Mouse (Mus musculus) MEL (cell line): ENCODE results near the gene Dgke. TPM values are rescaled to one million over a fixed set of nuclear protein-coding genes. Genes with fewer than 3 reads are reported as not detected.
"Not testable (repeated sequence)": the region's sequence is repeated elsewhere in the genome, so short reads cannot be mapped to it uniquely, and the experiment has no call there.

Experiments
- DNase-seq: peaks from one replicate; pipeline ENCODE4 v3.0.0; 2011; ENCODE audit warnings: low read depth, low spot score
- H3K27ac ChIP-seq: 2 replicates; pipeline ENCODE4 v1.5.1; 2012; ENCODE audit warnings: low read depth, mild to moderate bottlenecking, control low read depth, low read length, moderate library complexity; ENCODE audit not compliant: control insufficient read depth
- H3K27me3 ChIP-seq, 2 experiments: fragments of 150-350 bp in 1 of 2; sonication (generic) in 1 of 2; 2 replicates each; pipeline ENCODE4 v1.6.1; 2012; ENCODE audit warnings: low read length in 2 of 2, mild to moderate bottlenecking in 2 of 2, improper control_type of control experiment in 1 of 2, moderate library complexity in 1 of 2; ENCODE audit not compliant: insufficient read depth in 2 of 2, control insufficient read depth in 1 of 2
- H3K36me3 ChIP-seq, 2 experiments: 2 replicates each; pipeline ENCODE4 v1.6.1; 2012 to 2014; ENCODE audit warnings: low read length in 2 of 2, improper control_type of control experiment in 1 of 2, inconsistent platforms in 1 of 2, mild to moderate bottlenecking in 1 of 2; ENCODE audit not compliant: insufficient read depth in 2 of 2, control insufficient read depth in 1 of 2
- H3K4me1 ChIP-seq, 2 experiments: fragments of 150-350 bp in 1 of 2; sonication (generic) in 1 of 2; 2 replicates each; pipeline ENCODE4 v1.6.1; 2012; ENCODE audit warnings: low read length in 2 of 2, improper control_type of control experiment in 1 of 2, mild to moderate bottlenecking in 1 of 2; ENCODE audit not compliant: insufficient read depth in 2 of 2, control insufficient read depth in 1 of 2
- H3K4me3 ChIP-seq, 2 experiments: fragments of 150-350 bp in 1 of 2; sonication (generic) in 1 of 2; 2 replicates each; pipeline ENCODE4 v1.5.1; 2012; ENCODE audit warnings: low read depth in 2 of 2, low read length in 2 of 2, mild to moderate bottlenecking in 2 of 2, moderate library complexity in 2 of 2, control low read depth in 1 of 2, improper control_type of control experiment in 1 of 2; ENCODE audit not compliant: control insufficient read depth in 1 of 2, insufficient read depth in 1 of 2
- H3K79me2 ChIP-seq: 2 replicates; pipeline ENCODE4 v1.6.1; 2012; ENCODE audit warnings: mild to moderate bottlenecking, low read length, moderate library complexity; ENCODE audit not compliant: control insufficient read depth, poor library complexity, insufficient read depth
- H3K9ac ChIP-seq: 2 replicates; pipeline ENCODE4 v1.6.1; 2012; ENCODE audit warnings: low read depth, mild to moderate bottlenecking, control low read depth, low read length, moderate library complexity; ENCODE audit not compliant: control insufficient read depth, poor library complexity, severe bottlenecking
- H3K9me3 ChIP-seq: fragments of 150-350 bp; sonication (generic); replicated peaks from 2 replicates; pipeline ENCODE4 v1.6.1; 2012; ENCODE audit warnings: mild to moderate bottlenecking, low read length, improper control_type of control experiment, moderate library complexity; ENCODE audit not compliant: insufficient read depth
- BHLHE40 ChIP-seq: IDR thresholded peaks from 2 replicates; pipeline ENCODE4 v1.6.1; 2012; ENCODE audit warnings: low read depth, mild to moderate bottlenecking, inconsistent platforms, low read length, improper control_type of control experiment, borderline replicate concordance
- CHD2 ChIP-seq: IDR thresholded peaks from 2 replicates; pipeline ENCODE4 v1.6.1; 2011; ENCODE audit warnings: low read length, improper control_type of control experiment
- CTCF ChIP-seq, 3 experiments: IDR thresholded peaks in 2 of 3; conservative IDR thresholded peaks in 1 of 3; 2 replicates each; pipeline ENCODE4 v1.5.1; 2011 to 2012; ENCODE audit warnings: low read length in 3 of 3, low read depth in 2 of 3, mild to moderate bottlenecking in 2 of 3, improper control_type of control experiment in 1 of 3, inconsistent platforms in 1 of 3, mixed read lengths in 1 of 3, moderate library complexity in 1 of 3; ENCODE audit not compliant: control insufficient read depth in 1 of 3, insufficient read depth in 1 of 3, poor library complexity in 1 of 3, severe bottlenecking in 1 of 3
- EP300 ChIP-seq, 2 experiments: IDR thresholded peaks; 2 replicates each; pipeline ENCODE4 v1.6.1; 2011; ENCODE audit warnings: improper control_type of control experiment in 2 of 2, low read length in 2 of 2, low read depth in 1 of 2, mild to moderate bottlenecking in 1 of 2
- ETS1 ChIP-seq: IDR thresholded peaks from 2 replicates; pipeline ENCODE4 v1.6.1; 2012; ENCODE audit warnings: low read depth, mild to moderate bottlenecking, inconsistent platforms, low read length, improper control_type of control experiment, moderate library complexity
- GATA1 ChIP-seq: IDR thresholded peaks from 2 replicates; pipeline ENCODE4 v1.6.1; 2011; ENCODE audit warnings: low read depth, low read length, improper control_type of control experiment
- HCFC1 ChIP-seq: IDR thresholded peaks from 2 replicates; pipeline ENCODE4 v1.6.1; 2012; ENCODE audit warnings: low read depth, mild to moderate bottlenecking, inconsistent platforms, low read length, improper control_type of control experiment, moderate library complexity
- JUND ChIP-seq: IDR thresholded peaks from 2 replicates; pipeline ENCODE4 v1.6.1; 2011; ENCODE audit warnings: low read depth, mild to moderate bottlenecking, improper control_type of control experiment, low read length
- KAT2A ChIP-seq: conservative IDR thresholded peaks from 2 replicates; pipeline ENCODE4 v1.6.1; 2012; ENCODE audit warnings: low read depth, low read length, improper control_type of control experiment, inconsistent platforms
- MAX ChIP-seq: IDR thresholded peaks from 2 replicates; pipeline ENCODE4 v1.6.1; 2011; ENCODE audit warnings: low read length, improper control_type of control experiment
- MAZ ChIP-seq: IDR thresholded peaks from 2 replicates; pipeline ENCODE4 v1.6.1; 2012; ENCODE audit warnings: low read depth, mild to moderate bottlenecking, inconsistent platforms, low read length, improper control_type of control experiment
- MEF2A ChIP-seq: IDR thresholded peaks from 2 replicates; pipeline ENCODE4 v1.6.1; 2014; ENCODE audit warnings: low read depth, mild to moderate bottlenecking, inconsistent platforms, low read length, improper control_type of control experiment; ENCODE audit not compliant: poor library complexity, insufficient replicate concordance, severe bottlenecking; ENCODE audit errors: extremely low read depth
- MXI1 ChIP-seq: IDR thresholded peaks from 2 replicates; pipeline ENCODE4 v1.6.1; 2011; ENCODE audit warnings: mild to moderate bottlenecking, low read depth, low read length, improper control_type of control experiment
- MYB ChIP-seq: IDR thresholded peaks from 2 replicates; pipeline ENCODE4 v1.6.1; 2011; ENCODE audit warnings: mild to moderate bottlenecking, low read depth, low read length, improper control_type of control experiment
- MYC ChIP-seq: IDR thresholded peaks from 2 replicates; pipeline ENCODE4 v1.6.1; 2011; ENCODE audit warnings: low read depth, mild to moderate bottlenecking, low read length, improper control_type of control experiment, moderate library complexity
- NELFE ChIP-seq: IDR thresholded peaks from 2 replicates; pipeline ENCODE4 v1.6.1; 2011; ENCODE audit warnings: low read depth, low read length, improper control_type of control experiment
- NRF1 ChIP-seq: IDR thresholded peaks from 2 replicates; pipeline ENCODE4 v1.6.1; 2014; ENCODE audit warnings: low read depth, mild to moderate bottlenecking, inconsistent platforms, low read length, improper control_type of control experiment, moderate library complexity; ENCODE audit not compliant: poor library complexity, insufficient read depth, severe bottlenecking
- POLR2A ChIP-seq, 2 experiments: IDR thresholded peaks; 2 replicates each; pipeline ENCODE4 v1.6.1; 2011 to 2012; ENCODE audit warnings: low read length in 2 of 2, mild to moderate bottlenecking in 2 of 2, control low read depth in 1 of 2, improper control_type of control experiment in 1 of 2, low read depth in 1 of 2, moderate library complexity in 1 of 2; ENCODE audit not compliant: control insufficient read depth in 1 of 2, insufficient read depth in 1 of 2, poor library complexity in 1 of 2
- POLR2AphosphoS2 ChIP-seq: IDR thresholded peaks from 2 replicates; pipeline ENCODE4 v1.6.1; 2011; ENCODE audit warnings: low read length, improper control_type of control experiment
- POLR2AphosphoS5 ChIP-seq: IDR thresholded peaks from 2 replicates; pipeline ENCODE4 v1.6.1; 2012; ENCODE audit warnings: low read depth, borderline replicate concordance, mild to moderate bottlenecking, inconsistent platforms, low read length, moderate library complexity, mixed read lengths
- RAD21 ChIP-seq: IDR thresholded peaks from 2 replicates; pipeline ENCODE4 v1.6.1; 2011; ENCODE audit warnings: mild to moderate bottlenecking, low read depth, low read length, improper control_type of control experiment
- RCOR1 ChIP-seq: IDR thresholded peaks from 2 replicates; pipeline ENCODE4 v1.6.1; 2012; ENCODE audit warnings: low read depth, mild to moderate bottlenecking, inconsistent platforms, low read length, improper control_type of control experiment
- SIN3A ChIP-seq: IDR thresholded peaks from 2 replicates; pipeline ENCODE4 v1.6.1; 2012; ENCODE audit warnings: low read length, improper control_type of control experiment, inconsistent platforms
- SMC3 ChIP-seq: IDR thresholded peaks from 2 replicates; pipeline ENCODE4 v1.6.1; 2011; ENCODE audit warnings: low read depth, low read length, improper control_type of control experiment
- TAL1 ChIP-seq: IDR thresholded peaks from 2 replicates; pipeline ENCODE4 v1.6.1; 2012; ENCODE audit warnings: mild to moderate bottlenecking, inconsistent platforms, low read length, moderate library complexity, mixed read lengths
- TCF12 ChIP-seq: IDR thresholded peaks from 2 replicates; pipeline ENCODE4 v1.6.1; 2014; ENCODE audit warnings: low read depth, mild to moderate bottlenecking, inconsistent platforms, low read length, improper control_type of control experiment, moderate library complexity
- UBTF ChIP-seq: IDR thresholded peaks from 2 replicates; pipeline ENCODE4 v1.6.1; 2012; ENCODE audit warnings: low read depth, mild to moderate bottlenecking, inconsistent platforms, low read length, improper control_type of control experiment, moderate library complexity, borderline replicate concordance; ENCODE audit not compliant: insufficient read depth
- USF1 ChIP-seq: IDR thresholded peaks from 2 replicates; pipeline ENCODE4 v1.6.1; 2014; ENCODE audit warnings: low read depth, mild to moderate bottlenecking, inconsistent platforms, low read length, improper control_type of control experiment, moderate library complexity
- USF2 ChIP-seq, 2 experiments: IDR thresholded peaks; 2 replicates each; pipeline ENCODE4 v1.6.1; 2011 to 2012; ENCODE audit warnings: improper control_type of control experiment in 2 of 2, low read length in 2 of 2, borderline replicate concordance in 1 of 2, inconsistent platforms in 1 of 2, low read depth in 1 of 2, mild to moderate bottlenecking in 1 of 2; ENCODE audit not compliant: insufficient read depth in 1 of 2
- ZC3H11A ChIP-seq: IDR thresholded peaks from 2 replicates; pipeline ENCODE4 v1.6.1; 2012; ENCODE audit warnings: low read depth, mild to moderate bottlenecking, inconsistent platforms, low read length, improper control_type of control experiment
- ZMIZ1 ChIP-seq: IDR thresholded peaks from 2 replicates; pipeline ENCODE4 v1.6.1; 2012; ENCODE audit warnings: low read depth, mild to moderate bottlenecking, inconsistent platforms, low read length, improper control_type of control experiment, moderate library complexity
- ZNF384 ChIP-seq: IDR thresholded peaks from 2 replicates; pipeline ENCODE4 v1.6.1; 2012; ENCODE audit warnings: low read depth, mild to moderate bottlenecking, inconsistent platforms, low read length, improper control_type of control experiment
- polyA plus RNA-seq, 2 experiments: library from polyadenylated mRNA; stranded (reverse) in 1 of 2; unstranded in 1 of 2; fragments of >175 nt in 1 of 2; fragments of >200 nt in 1 of 2; gene quantifications; 2 replicates each; pipeline versions ENCODE4 v1.2.1 to v1.2.4; 2012; ENCODE audit warnings: low replicate concordance in 2 of 2, low read depth in 1 of 2; ENCODE audit not compliant: insufficient read length in 2 of 2, insufficient read depth in 1 of 2, missing spikeins in 1 of 2
- total RNA-seq: library from RNA; depleted of rRNA; stranded (reverse); fragments of 300-350 nt; gene quantifications from 2 replicates; pipeline ENCODE4 v1.2.3, GENCODE M21; 2012

Gene Dgke
- total and polyA plus RNA-seq, 3 experiments = 5.2 to 6.4 TPM; not detected in 1

GRCm38 (mm10) chr11:89092714-89093113, 26.1 kb upstream of the Dgke start:
- no peaks in the 10 kb centered on the region for H3K27me3 ChIP-seq
- H3K4me1 ChIP-seq = peaks cover 2 to 8% of the 10 kb centered on the region in 2 experiments; a peak in 3 of 4 replicates
- H3K79me2 ChIP-seq = no peaks in the 10 kb centered on the region
- H3K9me3 ChIP-seq = no peaks in the 10 kb centered on the region
- H3K36me3 ChIP-seq = 0 out of 4 replicates have a peak, but pooled peaks cover 0 to 2% of the 10 kb centered on the region in 2 experiments
- H3K4me3 ChIP-seq = peak overlapping the region; percentile 17 to 36
- no peak for TF ChIP-seq ZNF384
- TF ChIP-seq MYC = peak; percentile 91
- peak; percentile 54; the same call in 1 of the 2 replicates for TF ChIP-seq TCF12
- no peak for TF ChIP-seq HCFC1
- TF ChIP-seq POLR2AphosphoS5 = no peak
- no peak for TF ChIP-seq TAL1
- peak in 1 of 2 experiments; percentile 38; a peak in 1 of 4 replicates for TF ChIP-seq POLR2A (IDR thresholded peaks at IDR 0.05; ENCODE audit: control insufficient read depth in 1 of 2, insufficient read depth in 1 of 2, low read depth in 1 of 2, low read length in 2 of 2, poor library complexity in 1 of 2)
- peak; percentile 78; the same call in 1 of the 2 replicates for TF ChIP-seq BHLHE40
- no peak for TF ChIP-seq GATA1
- peak; percentile 82 for TF ChIP-seq MXI1
- 0 out of 2 replicates have a peak, but pooled peaks have one; percentile 40 for TF ChIP-seq RCOR1
- no peak for TF ChIP-seq JUND
- TF ChIP-seq CHD2 = no peak
- TF ChIP-seq SMC3 = peak; percentile 7; the same call in 1 of the 2 replicates
- no peak for TF ChIP-seq NRF1
- no peak for TF ChIP-seq ZC3H11A
- no peak for TF ChIP-seq KAT2A
- 0 out of 2 replicates have a peak, but pooled peaks have one; percentile 38 for TF ChIP-seq ZMIZ1
- peak; percentile 20 to 58; a peak in 2 of 4 replicates for TF ChIP-seq EP300 (IDR thresholded peaks at IDR 0.05; ENCODE audit: low read depth in 1 of 2, low read length in 2 of 2)
- peak; percentile 96 for TF ChIP-seq MAX
- TF ChIP-seq ETS1 = peak; percentile 43; the same call in 1 of the 2 replicates
- TF ChIP-seq UBTF = no peak
- 0 out of 2 replicates have a peak, but pooled peaks have one; percentile 49 for TF ChIP-seq MAZ
- peak; percentile 55 for TF ChIP-seq NELFE
- TF ChIP-seq USF2 (IDR thresholded peaks at IDR 0.05; ENCODE audit: borderline replicate concordance in 1 of 2, insufficient read depth in 1 of 2, low read depth in 1 of 2, low read length in 2 of 2) = peak in 1 of 2 experiments; percentile 93; a peak in 3 of 4 replicates
- peak; percentile 77 for TF ChIP-seq SIN3A
- peak; percentile 98 for TF ChIP-seq USF1
- TF ChIP-seq MEF2A = no peak
- 0 out of 2 replicates have a peak, but pooled peaks have one; percentile 32 for TF ChIP-seq MYB
- TF ChIP-seq RAD21 = no peak
- TF ChIP-seq CTCF (IDR thresholded peaks at IDR 0.05 in 2 of 3, conservative IDR thresholded peaks at IDR 0.05 in 1 of 3; ENCODE audit: control insufficient read depth in 1 of 3, insufficient read depth in 1 of 3, low read depth in 2 of 3, low read length in 3 of 3, poor library complexity in 1 of 3, severe bottlenecking in 1 of 3) = no peak
- TF ChIP-seq POLR2AphosphoS2 = no peak
- H3K9ac ChIP-seq = peak overlapping the region; percentile 41
- peak; percentile 89 for DNase-seq
- H3K27ac ChIP-seq = peak overlapping the region; percentile 48

- not testable (repeated sequence) for H3K36me3 ChIP-seq, H3K4me1 ChIP-seq, H3K27ac ChIP-seq, H3K9ac ChIP-seq, H3K9me3 ChIP-seq, H3K79me2 ChIP-seq, DNase-seq, H3K27me3 ChIP-seq, H3K4me3 ChIP-seq
These were observed 23.7 kb upstream of the Dgke start for GRCm38 (mm10) chr11:89090359-89090758.
